In genomic region chr5:131919983-131920777, GRCm38 (mm10) we compare ENCODE assay signal across 17 mouse cellular contexts.
A peak's percentile ranks its signal among the peaks of the same experiment; 100 is the strongest.
DNase-seq lines count a peak whose midpoint lies in the region; ATAC-seq lines count a peak whose summit lies in the region.
"Had no signal": no experiment of that assay in that cellular context is flagged by ENCODE, and none has a peak within 500 bp of the region (broad histone marks: within the 10 kb centered on the region; RNA-seq: fewer than 3 reads in every experiment).

No protein-coding gene starts in this region.

- ATAC-seq in forebrain, embryonic 12.5 days (ENCODE audit: low FRiP score) = peak; percentile 55; the same call in 1 of the 2 replicates
- peak; percentile 46; the same call in 1 of the 2 replicates for ATAC-seq in midbrain, embryonic 11.5 days (ENCODE audit: low FRiP score)
- no peak for ATAC-seq in midbrain, embryonic 15.5 days (replicated peaks)
- ATAC-seq: intestine, embryonic 16.5 days had no signal

- no peaks in the 10 kb centered on the region for H3K9me3 ChIP-seq in forebrain, embryonic 12.5 days
- no peaks in the 10 kb centered on the region for H3K9me3 ChIP-seq in forebrain, embryonic 10.5 days
- H3K9me3 ChIP-seq in midbrain, embryonic 11.5 days (ENCODE audit: control insufficient read depth, low read length) = no peaks in the 10 kb centered on the region
- H3K9me3 ChIP-seq in midbrain, embryonic 10.5 days (replicated peaks) = no peaks in the 10 kb centered on the region
- H3K9me3 ChIP-seq in midbrain, embryonic 15.5 days = no peaks in the 10 kb centered on the region
- H3K9me3 ChIP-seq: embryonic facial prominence, embryonic 13.5 days; limb, embryonic 13.5 days; liver, embryonic 15.5 days had no signal

- H3K4me3 ChIP-seq in forebrain, embryonic 12.5 days (replicated peaks) = no peak overlapping the region
- no peak overlapping the region for H3K4me3 ChIP-seq in forebrain, embryonic 10.5 days
- no peak overlapping the region for H3K4me3 ChIP-seq in midbrain, embryonic 11.5 days (ENCODE audit: low read depth, low read length)
- no peak overlapping the region for H3K4me3 ChIP-seq in midbrain, embryonic 10.5 days
- H3K4me3 ChIP-seq in midbrain, embryonic 15.5 days = no peak overlapping the region
- H3K4me3 ChIP-seq: embryonic facial prominence, embryonic 13.5 days; limb, embryonic 13.5 days; liver, embryonic 15.5 days had no signal

- no peak overlapping the region for H3K9ac ChIP-seq in forebrain, embryonic 12.5 days
- no peak overlapping the region for H3K9ac ChIP-seq in midbrain, embryonic 11.5 days (ENCODE audit: low read length)
- no peak overlapping the region for H3K9ac ChIP-seq in midbrain, embryonic 15.5 days
- H3K9ac ChIP-seq: embryonic facial prominence, embryonic 13.5 days; limb, embryonic 13.5 days; liver, embryonic 15.5 days had no signal

- 0 out of 2 replicates have a peak overlapping the region, but pooled peaks have one; percentile 1 for H3K27ac ChIP-seq in forebrain, embryonic 12.5 days
- H3K27ac ChIP-seq in forebrain, embryonic 10.5 days = no peak overlapping the region
- H3K27ac ChIP-seq in midbrain, embryonic 11.5 days (ENCODE audit: low read depth, low read length) = no peak overlapping the region
- no peak overlapping the region for H3K27ac ChIP-seq in midbrain, embryonic 10.5 days (replicated peaks)
- 0 out of 2 replicates have a peak overlapping the region, but pooled peaks have one; percentile 6 for H3K27ac ChIP-seq in midbrain, embryonic 15.5 days
- H3K27ac ChIP-seq: embryonic facial prominence, embryonic 13.5 days; limb, embryonic 13.5 days; liver, embryonic 15.5 days had no signal

- 46% methylated on average over 12 of the region's 12 CpGs for WGBS in forebrain, embryonic 12.5 days
- 66% methylated on average over 12 of the region's 12 CpGs for WGBS in forebrain, embryonic 10.5 days
- 53% methylated on average over 12 of the region's 12 CpGs for WGBS in midbrain, embryonic 11.5 days
- WGBS in midbrain, embryonic 10.5 days = 67% methylated on average over 12 of the region's 12 CpGs
- 40% methylated on average over 12 of the region's 12 CpGs for WGBS in midbrain, embryonic 15.5 days

- H3K4me1 ChIP-seq in forebrain, embryonic 12.5 days = peaks cover 42% of the 10 kb centered on the region
- H3K4me1 ChIP-seq in forebrain, embryonic 10.5 days = peaks cover 30% of the 10 kb centered on the region
- peaks cover 9% of the 10 kb centered on the region for H3K4me1 ChIP-seq in midbrain, embryonic 11.5 days (ENCODE audit: control insufficient read depth, insufficient read depth, low read length)
- peaks cover 14% of the 10 kb centered on the region for H3K4me1 ChIP-seq in midbrain, embryonic 10.5 days
- peaks cover 32% of the 10 kb centered on the region for H3K4me1 ChIP-seq in midbrain, embryonic 15.5 days
- H3K4me1 ChIP-seq: liver, embryonic 15.5 days had no signal

- H3K36me3 ChIP-seq in forebrain, embryonic 12.5 days (replicated peaks) = no peaks in the 10 kb centered on the region
- H3K36me3 ChIP-seq in forebrain, embryonic 10.5 days (replicated peaks) = no peaks in the 10 kb centered on the region
- H3K36me3 ChIP-seq in midbrain, embryonic 11.5 days (ENCODE audit: control insufficient read depth, insufficient read depth, low read length) = no peaks in the 10 kb centered on the region
- H3K36me3 ChIP-seq in midbrain, embryonic 10.5 days = no peaks in the 10 kb centered on the region
- no peaks in the 10 kb centered on the region for H3K36me3 ChIP-seq in midbrain, embryonic 15.5 days (replicated peaks)
- H3K36me3 ChIP-seq: embryonic facial prominence, embryonic 13.5 days; limb, embryonic 13.5 days; liver, embryonic 15.5 days had no signal

- no peak for DNase-seq in forebrain, embryonic 10.5 days (ENCODE audit: extremely low spot score, low spot score)
- peak; percentile 8 for DNase-seq in midbrain, embryonic 11.5 days (ENCODE audit: low spot score, missing footprints)
- DNase-seq in midbrain, embryonic 10.5 days (ENCODE audit: low spot score) = no peak
- DNase-seq in retina, postnatal 1 day = peak; percentile 30
- no peak for DNase-seq in cerebellum, postnatal 14 days
- no peak for DNase-seq in cerebellum, adult 11-12 months
- DNase-seq: cerebellum, postnatal 36 days; gastrocnemius, postnatal 14 days; lung, postnatal 14 days; thymus, postnatal 4 days had no signal

- H3K27me3 ChIP-seq in forebrain, embryonic 12.5 days = peaks cover 18% of the 10 kb centered on the region; the same call in 1 of the 2 replicates
- H3K27me3 ChIP-seq in forebrain, embryonic 10.5 days (ENCODE audit: poor library complexity, severe bottlenecking) = peaks cover 62% of the 10 kb centered on the region
- no peaks in the 10 kb centered on the region; the same call in none of the 2 replicates for H3K27me3 ChIP-seq in midbrain, embryonic 11.5 days (ENCODE audit: control insufficient read depth, insufficient read depth, low read length)
- peaks cover 52% of the 10 kb centered on the region for H3K27me3 ChIP-seq in midbrain, embryonic 10.5 days (ENCODE audit: low read depth, poor library complexity, severe bottlenecking)
- H3K27me3 ChIP-seq in midbrain, embryonic 15.5 days (replicated peaks) = no peaks in the 10 kb centered on the region
- H3K27me3 ChIP-seq: CH12.LX; embryonic facial prominence, embryonic 13.5 days; liver, embryonic 15.5 days had no signal

- no peak overlapping the region for H3K4me2 ChIP-seq in forebrain, embryonic 12.5 days
- H3K4me2 ChIP-seq in midbrain, embryonic 11.5 days = no peak overlapping the region
- H3K4me2 ChIP-seq in midbrain, embryonic 15.5 days = no peak overlapping the region
- H3K4me2 ChIP-seq: embryonic facial prominence, embryonic 13.5 days; limb, embryonic 13.5 days; liver, embryonic 15.5 days had no signal

Comparison
In these comparisons a context has a peak if more than half of its experiments do, and no peak if none do; other contexts are left out.
1. H3K27ac ChIP-seq: peak in forebrain, embryonic 12.5 days (single experiment) and midbrain, embryonic 15.5 days (single experiment); none in forebrain, embryonic 10.5 days (single experiment), midbrain, embryonic 11.5 days (single experiment) and midbrain, embryonic 10.5 days (single experiment).
2. DNase-seq: peak in midbrain, embryonic 11.5 days (single experiment) and retina, postnatal 1 day (single experiment); none in forebrain, embryonic 10.5 days (single experiment), midbrain, embryonic 10.5 days (single experiment), cerebellum, postnatal 14 days (0 of 2) and cerebellum, adult 11-12 months (single experiment).